Mouse (Mus musculus): ENCODE data around the gene Olfr56.

DNA sequence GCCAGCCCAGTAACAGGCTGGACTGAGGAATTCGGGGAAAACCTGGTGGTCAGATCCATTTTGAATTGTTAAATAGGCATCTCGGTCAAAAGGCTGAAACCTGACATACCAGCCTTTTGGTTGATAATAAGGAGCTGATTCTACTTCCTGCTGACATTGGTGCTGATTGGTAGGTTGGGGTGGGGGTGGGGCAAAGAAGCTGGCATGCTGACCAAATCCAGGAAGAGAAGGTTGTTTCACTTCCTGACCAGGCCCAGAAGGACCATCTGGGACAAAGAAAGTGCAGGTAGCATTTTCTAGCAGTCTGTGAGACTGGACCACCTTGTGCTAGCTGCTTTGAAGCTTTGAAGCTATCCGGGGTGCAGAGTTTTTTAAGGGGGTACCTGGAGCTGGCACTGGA, 121.7 kb downstream of the Olfr56 start:
- TF ChIP-seq CTCF (IDR thresholded peaks at IDR 0.05; ENCODE audit: low read depth, low read length) (no peak), TAL1 (conservative IDR thresholded peaks at IDR 0.05; ENCODE audit: low read depth, low read length) (no peak), GATA1 (IDR thresholded peaks at IDR 0.05; ENCODE audit: borderline replicate concordance, low read length) (no peak), POLR2AphosphoS5 (IDR thresholded peaks at IDR 0.05; ENCODE audit: insufficient replicate concordance, low read depth, low read length) (no peak)
